Mouse (Mus musculus): ENCODE data around the gene Adgrf1. TPM values are rescaled to one million over a fixed set of nuclear protein-coding genes. Genes with fewer than 3 reads are reported as not detected.

Adgrf1 gene
- polyA plus RNA-seq, 1 experiment = 0.06 TPM

DNA sequence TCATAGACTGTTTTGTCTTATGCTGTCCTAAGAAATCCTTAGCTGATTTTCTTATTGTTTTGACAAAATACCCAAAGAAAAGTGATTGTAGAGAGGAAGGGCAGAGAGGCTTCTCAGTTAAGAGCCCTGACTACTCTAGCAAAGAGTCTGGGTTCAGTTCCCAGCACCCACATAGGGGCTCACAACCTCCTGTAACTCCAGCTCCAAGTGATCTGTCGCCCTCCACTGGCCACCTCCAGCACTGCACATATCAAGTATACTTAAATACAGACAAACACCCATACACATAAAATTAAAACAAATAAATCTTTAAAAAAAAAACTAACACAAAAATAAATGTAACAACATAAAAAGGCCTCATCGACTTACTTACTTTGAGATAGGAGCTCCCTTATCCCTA, 3.5 kb upstream of the Adgrf1 start:
- H3K4me3 ChIP-seq (ENCODE audit: low read depth, low read length) = no peak overlapping the region
- no peak overlapping the region for H3K27ac ChIP-seq (ENCODE audit: insufficient read depth, low read depth, low read length)
- H3K27me3 ChIP-seq (ENCODE audit: control insufficient read depth, insufficient read depth, low read length) = no peaks in the 10 kb centered on the region
- H3K4me1 ChIP-seq (ENCODE audit: control insufficient read depth, insufficient read depth, insufficient read length, low read length) = peaks cover 4% of the 10 kb centered on the region; the same call in 1 of the 2 replicates
- WGBS = 88% methylated on average over 2 of the region's 2 CpGs
- no peak for TF ChIP-seq CTCF (IDR thresholded peaks at IDR 0.05; ENCODE audit: extremely low read depth, insufficient read length, insufficient replicate concordance, low read depth, low read length)
- no peak for TF ChIP-seq POLR2A (IDR thresholded peaks at IDR 0.05; ENCODE audit: low read depth, low read length)
- no peaks in the 10 kb centered on the region for H3K36me3 ChIP-seq (ENCODE audit: control insufficient read depth, insufficient read depth, low read length)

DNA sequence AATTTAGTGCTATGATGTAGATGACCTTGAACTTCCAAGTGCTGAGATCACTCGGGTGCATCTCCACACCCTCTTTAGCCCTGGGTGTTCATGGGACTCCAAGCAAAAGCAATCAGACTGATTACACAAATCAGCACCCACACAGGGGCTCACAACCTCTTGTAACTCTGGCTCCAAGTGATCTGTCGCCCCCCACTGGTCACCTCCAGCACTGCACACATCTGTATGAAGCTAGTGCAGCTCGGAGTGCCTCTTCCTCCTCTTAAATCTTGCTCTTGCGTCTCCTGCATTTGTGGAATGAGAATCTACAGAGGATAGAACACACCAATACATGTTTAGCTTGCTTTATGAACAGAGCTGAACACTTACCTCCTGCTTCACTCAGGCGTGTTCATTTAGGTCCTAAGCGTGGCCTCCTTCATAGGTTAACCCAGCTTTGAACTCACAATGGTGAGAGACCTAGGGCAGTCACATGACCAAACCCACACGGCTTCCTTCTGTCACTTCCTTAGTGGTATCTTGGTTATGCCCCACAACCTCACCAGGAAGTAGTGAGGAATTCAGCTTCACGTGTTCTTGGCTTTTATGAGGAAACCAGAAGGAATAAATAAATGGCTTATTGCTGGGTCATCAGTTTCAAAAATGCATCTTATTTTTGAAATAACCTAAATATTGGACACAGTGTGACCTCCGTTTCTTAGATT, 2.9 kb upstream of the Adgrf1 start:
- no peak overlapping the region for H3K27ac ChIP-seq (ENCODE audit: insufficient read depth, low read depth, low read length)
- H3K36me3 ChIP-seq (ENCODE audit: control insufficient read depth, insufficient read depth, low read length) = no peaks in the 10 kb centered on the region
- H3K4me1 ChIP-seq (ENCODE audit: control insufficient read depth, insufficient read depth, insufficient read length, low read length) = peaks cover 4% of the 10 kb centered on the region; the same call in 1 of the 2 replicates
- TF ChIP-seq POLR2A (IDR thresholded peaks at IDR 0.05; ENCODE audit: low read depth, low read length) = no peak
- peak; percentile 47; the same call in 1 of the 2 replicates for TF ChIP-seq CTCF (IDR thresholded peaks at IDR 0.05; ENCODE audit: extremely low read depth, insufficient read length, insufficient replicate concordance, low read depth, low read length)
- H3K27me3 ChIP-seq (ENCODE audit: control insufficient read depth, insufficient read depth, low read length) = no peaks in the 10 kb centered on the region
- WGBS = 79% methylated on average over 9 of the region's 9 CpGs
- H3K4me3 ChIP-seq (ENCODE audit: low read depth, low read length) = no peak overlapping the region

DNA sequence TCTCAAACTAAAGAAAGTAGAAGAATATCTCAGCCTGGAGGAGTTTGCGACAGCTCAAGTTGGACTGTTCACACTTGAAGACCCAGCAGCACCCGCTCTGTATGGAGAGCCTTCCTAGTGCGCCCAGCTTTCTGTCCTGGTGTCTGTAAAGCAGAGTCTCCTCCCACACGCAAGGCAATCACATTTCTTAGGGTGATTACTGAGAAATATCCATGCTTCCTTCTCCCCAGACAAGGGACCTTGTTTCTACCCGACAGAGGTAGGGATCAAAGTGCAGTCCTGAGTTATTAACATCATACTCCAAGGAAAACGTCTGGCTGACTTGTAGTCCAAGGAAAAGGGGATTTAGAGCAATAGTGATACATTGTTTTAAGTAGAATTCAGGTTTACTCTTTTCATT, 6.1 kb downstream of the Adgrf1 start:
- no peak for TF ChIP-seq POLR2A (IDR thresholded peaks at IDR 0.05; ENCODE audit: low read depth, low read length)
- TF ChIP-seq CTCF (IDR thresholded peaks at IDR 0.05; ENCODE audit: extremely low read depth, insufficient read length, insufficient replicate concordance, low read depth, low read length) = no peak
- Histone ChIP-seq H3K36me3 (ENCODE audit: control insufficient read depth, insufficient read depth, low read length) (no peaks in the 10 kb centered on the region), H3K4me1 (ENCODE audit: control insufficient read depth, insufficient read depth, insufficient read length, low read length) (peaks cover 10% of the 10 kb centered on the region; the same call in 1 of the 2 replicates), H3K27ac (ENCODE audit: insufficient read depth, low read depth, low read length) (peak overlapping the region; percentile 54), H3K27me3 (ENCODE audit: control insufficient read depth, insufficient read depth, low read length) (no peaks in the 10 kb centered on the region), H3K4me3 (ENCODE audit: low read depth, low read length) (no peak overlapping the region)
- 28% methylated on average over 6 of the region's 6 CpGs for whole genome bisulfite sequencing

DNA sequence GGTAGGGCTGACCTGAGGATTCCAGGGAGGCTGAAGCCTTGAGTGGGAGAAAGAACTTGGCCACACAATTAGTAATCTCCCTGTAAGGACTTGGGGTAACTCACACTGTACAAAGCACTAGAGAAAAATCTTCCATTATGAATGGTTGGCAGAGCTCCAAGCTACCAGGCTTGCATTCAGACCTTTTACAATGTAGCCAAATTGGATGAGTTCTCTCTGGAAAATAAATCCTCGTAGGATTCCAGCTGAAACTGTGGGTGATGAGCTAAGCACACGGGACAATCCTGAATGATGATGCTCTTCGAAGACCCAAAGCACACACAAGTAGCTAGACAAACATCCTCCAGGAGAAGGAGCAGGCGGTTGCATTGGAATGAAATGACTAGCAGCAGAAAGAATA, 7.1 kb downstream of the Adgrf1 start:
- Histone ChIP-seq H3K27ac (ENCODE audit: insufficient read depth, low read depth, low read length) (no peak overlapping the region), H3K4me3 (ENCODE audit: low read depth, low read length) (no peak overlapping the region), H3K36me3 (ENCODE audit: control insufficient read depth, insufficient read depth, low read length) (no peaks in the 10 kb centered on the region), H3K27me3 (ENCODE audit: control insufficient read depth, insufficient read depth, low read length) (no peaks in the 10 kb centered on the region), H3K4me1 (ENCODE audit: control insufficient read depth, insufficient read depth, insufficient read length, low read length) (peaks cover 10% of the 10 kb centered on the region; the same call in 1 of the 2 replicates)
- TF ChIP-seq POLR2A (IDR thresholded peaks at IDR 0.05; ENCODE audit: low read depth, low read length) = no peak
- TF ChIP-seq CTCF (IDR thresholded peaks at IDR 0.05; ENCODE audit: extremely low read depth, insufficient read length, insufficient replicate concordance, low read depth, low read length) = no peak
- 45% methylated on average over 4 of the region's 4 CpGs for WGBS

DNA sequence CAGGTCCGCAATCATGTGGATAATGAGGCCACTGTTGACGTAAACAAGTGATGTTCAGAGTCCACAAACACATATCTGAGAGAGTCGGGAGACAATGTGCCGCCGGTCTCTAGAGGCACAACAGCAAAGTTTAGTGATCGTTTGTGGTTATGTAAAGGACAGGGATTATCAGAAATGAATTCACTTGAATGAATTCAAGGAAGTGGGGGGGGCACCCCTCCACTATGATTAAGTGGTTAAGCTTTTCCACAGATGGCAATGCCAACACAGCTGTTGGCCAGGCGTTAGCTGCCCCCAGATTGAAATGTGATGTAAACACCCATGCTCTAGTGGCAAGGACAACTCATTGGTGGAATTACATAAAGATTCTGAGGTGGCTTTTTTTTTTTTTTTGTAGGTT, 9.5 kb downstream of the Adgrf1 start:
- TF ChIP-seq POLR2A (IDR thresholded peaks at IDR 0.05; ENCODE audit: low read depth, low read length) (no peak), CTCF (IDR thresholded peaks at IDR 0.05; ENCODE audit: extremely low read depth, insufficient read length, insufficient replicate concordance, low read depth, low read length) (no peak)
- Histone ChIP-seq H3K27ac (ENCODE audit: insufficient read depth, low read depth, low read length) (no peak overlapping the region), H3K4me1 (ENCODE audit: control insufficient read depth, insufficient read depth, insufficient read length, low read length) (peaks cover 10% of the 10 kb centered on the region; the same call in 1 of the 2 replicates), H3K36me3 (ENCODE audit: control insufficient read depth, insufficient read depth, low read length) (no peaks in the 10 kb centered on the region), H3K4me3 (ENCODE audit: low read depth, low read length) (no peak overlapping the region), H3K27me3 (ENCODE audit: control insufficient read depth, insufficient read depth, low read length) (no peaks in the 10 kb centered on the region)
- 78% methylated on average over 7 of the region's 7 CpGs for WGBS

DNA sequence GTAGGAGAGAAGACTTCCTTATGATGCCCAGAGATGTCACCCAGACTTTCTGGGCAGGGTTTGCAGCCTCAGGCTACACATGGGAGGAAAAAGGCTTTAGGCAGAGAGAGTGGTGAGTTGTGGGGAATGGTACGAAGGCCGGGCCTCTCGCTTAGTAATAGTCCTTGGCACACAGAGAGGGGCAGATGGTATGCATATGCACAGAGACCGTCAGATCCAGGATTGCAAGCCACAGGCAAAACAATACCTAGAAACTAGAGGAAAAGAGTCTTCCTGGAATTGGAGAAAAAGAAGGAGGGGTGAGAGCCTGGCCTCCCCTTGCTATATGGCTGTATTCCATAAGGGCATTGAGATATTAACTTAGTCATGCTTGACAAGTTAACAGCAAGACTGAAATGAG, 12.2 kb downstream of the Adgrf1 start:
- H3K36me3 ChIP-seq (ENCODE audit: control insufficient read depth, insufficient read depth, low read length) = no peaks in the 10 kb centered on the region
- H3K4me3 ChIP-seq (ENCODE audit: low read depth, low read length) = no peak overlapping the region
- WGBS = 85% methylated on average over 4 of the region's 4 CpGs
- H3K27ac ChIP-seq (ENCODE audit: insufficient read depth, low read depth, low read length) = no peak overlapping the region
- no peak for TF ChIP-seq CTCF (IDR thresholded peaks at IDR 0.05; ENCODE audit: extremely low read depth, insufficient read length, insufficient replicate concordance, low read depth, low read length)
- TF ChIP-seq POLR2A (IDR thresholded peaks at IDR 0.05; ENCODE audit: low read depth, low read length) = no peak
- H3K4me1 ChIP-seq (ENCODE audit: control insufficient read depth, insufficient read depth, insufficient read length, low read length) = no peaks in the 10 kb centered on the region
- no peaks in the 10 kb centered on the region for H3K27me3 ChIP-seq (ENCODE audit: control insufficient read depth, insufficient read depth, low read length)

DNA sequence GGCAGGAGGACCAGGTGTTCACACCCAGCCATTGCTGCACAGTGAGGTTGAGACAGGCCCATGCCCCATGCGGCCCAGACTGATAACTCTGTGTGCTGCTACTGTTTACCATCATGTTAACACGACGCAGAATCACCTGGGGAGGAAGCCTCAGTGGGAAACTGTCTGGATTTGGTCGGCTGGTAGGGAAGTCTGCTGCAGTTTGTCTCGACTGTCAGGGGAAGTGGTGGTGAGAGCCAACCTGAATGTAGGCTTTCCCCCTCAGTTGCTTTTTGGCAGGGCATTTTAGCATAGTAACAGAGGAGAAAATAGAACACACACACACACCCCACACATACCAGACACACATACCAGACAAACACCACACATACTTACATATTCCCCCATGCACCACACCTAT, 12.7 kb downstream of the Adgrf1 start:
- no peaks in the 10 kb centered on the region for H3K4me1 ChIP-seq (ENCODE audit: control insufficient read depth, insufficient read depth, insufficient read length, low read length)
- TF ChIP-seq CTCF (IDR thresholded peaks at IDR 0.05; ENCODE audit: extremely low read depth, insufficient read length, insufficient replicate concordance, low read depth, low read length) = no peak
- TF ChIP-seq POLR2A (IDR thresholded peaks at IDR 0.05; ENCODE audit: low read depth, low read length) = no peak
- 61% methylated on average over 5 of the region's 5 CpGs for WGBS

More for the DNA sequence above, 12.7 kb downstream of the Adgrf1 start:
- Histone ChIP-seq H3K27ac (ENCODE audit: insufficient read depth, low read depth, low read length) (no peak overlapping the region), H3K27me3 (ENCODE audit: control insufficient read depth, insufficient read depth, low read length) (no peaks in the 10 kb centered on the region), H3K4me3 (ENCODE audit: low read depth, low read length) (no peak overlapping the region), H3K36me3 (ENCODE audit: control insufficient read depth, insufficient read depth, low read length) (no peaks in the 10 kb centered on the region)
